8 mouse cellular contexts compared by ENCODE assay signal in genomic region chr15:97784561-97785161, GRCm38 (mm10). TPM values are rescaled to one million over a fixed set of nuclear protein-coding genes. Genes with fewer than 3 reads are reported as not detected.
A peak's percentile ranks its signal among the peaks of the same experiment; 100 is the strongest.
DNase-seq lines count a peak whose midpoint lies in the region; ATAC-seq and TF ChIP-seq lines count a peak whose summit lies in the region.

No protein-coding gene starts in this region.

- no peaks in the 10 kb centered on the region for H3K9me3 ChIP-seq in hindbrain, postnatal 0 days (ENCODE audit: low read length)

- no peaks in the 10 kb centered on the region for H3K27me3 ChIP-seq in hindbrain, postnatal 0 days (ENCODE audit: insufficient read depth, low read length)

- peak; percentile 69 for ATAC-seq in hindbrain, postnatal 0 days
- 0 out of 2 replicates have a peak, but pooled peaks have one; percentile 5 for ATAC-seq in megakaryocyte-erythroid progenitor cell, adult 5-6 weeks (replicated peaks; ENCODE audit: low FRiP score, low TSS enrichment, poor library complexity, severe bottlenecking)

- peaks cover 18% of the 10 kb centered on the region for H3K4me1 ChIP-seq in hindbrain, postnatal 0 days (ENCODE audit: insufficient read depth, low read length)

- H3K4me3 ChIP-seq in gastrocnemius, adult 2 months = peak overlapping the region; percentile 85
- peak overlapping the region; percentile 83 for H3K4me3 ChIP-seq in hindbrain, postnatal 0 days (ENCODE audit: low read length)

- intact Hi-C loops in gastrocnemius, adult 2 months (cut with DNase I) = loop anchor here (1.0 to 5.0 kb wide), 2 partner anchors 66 to 168 kb away; no protein-coding TSS in a partner anchor

- peak; percentile 68 for DNase-seq in gastrocnemius, adult 2 months
- no peak for DNase-seq in gastrocnemius, postnatal 25 days
- peak; percentile 38 for DNase-seq in 416B (ENCODE audit: low read depth)
- DNase-seq in cerebellum, postnatal 14 days = peak; percentile 66 to 67
- peak; percentile 31 for DNase-seq in hindbrain, postnatal 0 days (ENCODE audit: low spot score)
- no peak for DNase-seq in left cerebral cortex, adult 9 months (ENCODE audit: low spot score in 2 of 2)
- no peak for DNase-seq in ovary, postnatal 14 days (ENCODE audit: low spot score)

- TF ChIP-seq CTCF in gastrocnemius, adult 2 months (IDR thresholded peaks at IDR 0.05) = no peak
- no peak; the same call in 1 of the 2 replicates for TF ChIP-seq CTCF in hindbrain, postnatal 0 days (IDR thresholded peaks at IDR 0.05; ENCODE audit: low read depth)

- peak overlapping the region; percentile 74 for H3K4me2 ChIP-seq in hindbrain, postnatal 0 days (ENCODE audit: low read depth, low read length)

- H3K9ac ChIP-seq in hindbrain, postnatal 0 days (replicated peaks; ENCODE audit: low read length) = peak overlapping the region; percentile 94

- WGBS in hindbrain, postnatal 0 days = 2% methylated on average over 44 of the region's 45 CpGs

- H3K36me3 ChIP-seq in hindbrain, postnatal 0 days (ENCODE audit: insufficient read depth, low read length) = no peaks in the 10 kb centered on the region

- H3K27ac ChIP-seq in gastrocnemius, adult 2 months = peak overlapping the region; percentile 93
- peak overlapping the region; percentile 78 for H3K27ac ChIP-seq in hindbrain, postnatal 0 days

RNA-seq across cellular contexts. Expression of gene Slc48a1, which starts 6.3 kb away (rescaled TPM):
- 10 to 100 TPM; 44.5 to 47.1 TPM for total RNA-seq in gastrocnemius, adult 2 months (2021)
- total RNA-seq in gastrocnemius, postnatal 25 days (2021) = 10 to 100 TPM; 44.7 to 47.2 TPM
- 84.4 and 89.3 TPM in 2 replicates for total RNA-seq in hindbrain, postnatal 0 days (2014; rRNA removed)
- polyA plus RNA-seq in hindbrain, postnatal 0 days (2015; fragmentation: Nextera tagmentation; extraction: Ambion mirVana) = 140 and 152 TPM in 2 replicates
- 91.5 and 112 TPM in 2 replicates for total RNA-seq in megakaryocyte-erythroid progenitor cell, adult 5-6 weeks (2014; fragmentation: Nextera tagmentation)
- 53.7 and 72.6 TPM in 2 replicates for total RNA-seq in megakaryocyte-erythroid progenitor cell, adult 5-6 weeks (2017)

RNA-seq across cellular contexts. Expression of gene Rapgef3, which starts 16.9 kb away (rescaled TPM):
- 10 to 100 TPM in 1 of 2 experiments, 1 to 10 TPM in 1; 9.8 to 13.6 TPM for total RNA-seq in gastrocnemius, adult 2 months (2021)
- total RNA-seq in gastrocnemius, postnatal 25 days (2021) = 1 to 10 TPM; 3.7 to 8.1 TPM
- 26.4 and 41.9 TPM in 2 replicates for total RNA-seq in hindbrain, postnatal 0 days (2014; rRNA removed)
- 10.3 and 12.2 TPM in 2 replicates for polyA plus RNA-seq in hindbrain, postnatal 0 days (2015; fragmentation: Nextera tagmentation; extraction: Ambion mirVana)
- total RNA-seq in megakaryocyte-erythroid progenitor cell, adult 5-6 weeks (2014; fragmentation: Nextera tagmentation) = 12.0 and 13.1 TPM in 2 replicates
- total RNA-seq in megakaryocyte-erythroid progenitor cell, adult 5-6 weeks (2017) = 6.8 and 8.2 TPM in 2 replicates

RNA-seq across cellular contexts. Expression of gene Endou, which starts 53.5 kb away (rescaled TPM):
- total RNA-seq in gastrocnemius, adult 2 months (2021) = under 1 TPM; 0.13 to 0.22 TPM
- total RNA-seq in gastrocnemius, postnatal 25 days (2021) = under 1 TPM; 0.36 to 0.91 TPM
- total RNA-seq in hindbrain, postnatal 0 days (2014; rRNA removed) = 0.10 TPM in 1 of 2 replicates, not detected in the other
- polyA plus RNA-seq in hindbrain, postnatal 0 days (2015; fragmentation: Nextera tagmentation; extraction: Ambion mirVana) = 0.44 and 0.49 TPM in 2 replicates
- total RNA-seq in megakaryocyte-erythroid progenitor cell, adult 5-6 weeks (2014; fragmentation: Nextera tagmentation) = 0.87 TPM in 1 of 2 replicates, not detected in the other
- total RNA-seq in megakaryocyte-erythroid progenitor cell, adult 5-6 weeks (2017) = not detected in 2 replicates

RNA-seq across cellular contexts. Expression of gene Hdac7, which starts 59.6 kb away (rescaled TPM):
- 10 to 100 TPM; 10.2 to 11.6 TPM for total RNA-seq in gastrocnemius, adult 2 months (2021)
- total RNA-seq in gastrocnemius, postnatal 25 days (2021) = 10 to 100 TPM; 11.9 to 15.0 TPM
- total RNA-seq in hindbrain, postnatal 0 days (2014; rRNA removed) = 23.6 and 28.6 TPM in 2 replicates
- polyA plus RNA-seq in hindbrain, postnatal 0 days (2015; fragmentation: Nextera tagmentation; extraction: Ambion mirVana) = 21.7 and 23.7 TPM in 2 replicates
- 129 and 194 TPM in 2 replicates for total RNA-seq in megakaryocyte-erythroid progenitor cell, adult 5-6 weeks (2014; fragmentation: Nextera tagmentation)
- 24.8 and 35.6 TPM in 2 replicates for total RNA-seq in megakaryocyte-erythroid progenitor cell, adult 5-6 weeks (2017)

Comparison
In these comparisons a context has a peak if more than half of its experiments do, and no peak if none do; other contexts are left out.
1. DNase-seq: peak in gastrocnemius, adult 2 months (single experiment), 416B (single experiment), cerebellum, postnatal 14 days (2 of 2) and hindbrain, postnatal 0 days (single experiment); none in gastrocnemius, postnatal 25 days (single experiment), left cerebral cortex, adult 9 months (0 of 2) and ovary, postnatal 14 days (single experiment).